Mouse (Mus musculus) gonadal fat pad, adult 2 months (tissue): Measurements from ENCODE around the gene Apba1. TPM values are rescaled to one million over a fixed set of nuclear protein-coding genes. Genes with fewer than 3 reads are reported as not detected.

ENCODE experiments used
- DNase-seq: peaks from one replicate; pipeline ENCODE4 v3.0.0-alpha.2; 2012; ENCODE audit warnings: low read depth
- polyA plus RNA-seq: library from polyadenylated mRNA; depleted of rRNA; stranded (reverse); fragments of >200 nt; gene quantifications from 2 replicates; pipeline ENCODE4 v1.2.3, GENCODE M21; 2012

Gene Apba1
- polyA plus RNA-seq, 1 experiment, result 3.6 TPM

DNA sequence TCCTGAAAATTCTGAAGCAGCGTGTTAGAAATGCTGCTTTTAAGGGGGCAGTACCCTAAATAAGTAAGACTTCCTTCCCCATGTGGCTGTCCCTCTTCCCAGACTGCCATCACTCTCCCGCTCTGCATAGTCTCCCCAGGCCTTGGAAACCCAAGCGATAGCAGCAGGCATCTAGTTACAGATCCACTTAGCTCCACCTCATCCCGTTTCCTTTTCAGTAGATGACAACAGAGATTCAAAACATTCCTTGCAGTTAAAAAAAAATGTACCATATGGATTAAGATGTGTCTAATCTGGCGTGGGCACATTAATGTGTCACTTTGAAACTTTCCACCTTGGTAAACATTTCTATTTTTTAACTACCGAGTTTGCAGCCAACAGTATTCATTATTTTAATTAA lies 48.1 kb downstream of the Apba1 start:
- no peak for DNase-seq

DNA sequence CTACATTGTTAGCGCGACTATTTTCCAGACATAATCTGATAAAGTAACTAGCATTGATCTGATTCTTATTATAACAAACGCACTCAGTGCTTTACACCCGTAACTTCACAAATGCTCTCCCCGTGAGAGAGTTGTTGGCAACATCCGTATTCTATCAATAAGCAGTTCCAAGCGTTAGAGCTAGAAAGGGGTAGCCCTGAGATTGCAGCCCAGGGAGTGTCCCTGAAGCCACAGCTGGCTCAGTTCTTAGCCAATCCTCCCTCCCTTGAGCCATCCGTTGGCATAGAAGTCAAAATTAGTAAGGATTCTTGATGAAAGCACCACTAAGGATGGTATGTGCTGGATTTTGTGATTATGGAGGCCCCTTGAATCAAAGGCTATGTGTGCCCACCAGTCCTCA lies 48.7 kb downstream of the Apba1 start:
- no peak for DNase-seq

- DNase-seq, result no peak
These were observed 50.5 kb downstream of the Apba1 start for GRCm38 (mm10) chr19:23809236-23809635.

DNA sequence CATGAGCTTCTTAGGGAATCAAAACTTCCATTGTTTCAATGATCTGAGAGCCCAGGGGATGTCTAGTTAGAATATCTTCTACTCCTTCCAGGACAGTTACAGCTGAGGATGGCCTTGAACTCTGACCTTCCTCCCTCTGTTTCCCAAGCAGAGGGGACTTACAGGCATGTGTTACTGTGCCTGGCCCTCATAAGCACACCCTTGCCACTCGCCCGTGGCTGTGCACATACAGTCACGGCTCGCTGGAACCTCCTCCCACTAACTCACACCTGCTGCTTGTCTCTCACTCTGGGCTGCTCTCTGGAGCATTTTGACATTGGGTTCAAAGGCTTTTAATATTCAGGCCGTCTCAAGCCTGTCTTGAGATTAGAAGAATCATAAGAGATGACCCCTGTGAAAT lies 51.8 kb downstream of the Apba1 start:
- no peak for DNase-seq

DNA sequence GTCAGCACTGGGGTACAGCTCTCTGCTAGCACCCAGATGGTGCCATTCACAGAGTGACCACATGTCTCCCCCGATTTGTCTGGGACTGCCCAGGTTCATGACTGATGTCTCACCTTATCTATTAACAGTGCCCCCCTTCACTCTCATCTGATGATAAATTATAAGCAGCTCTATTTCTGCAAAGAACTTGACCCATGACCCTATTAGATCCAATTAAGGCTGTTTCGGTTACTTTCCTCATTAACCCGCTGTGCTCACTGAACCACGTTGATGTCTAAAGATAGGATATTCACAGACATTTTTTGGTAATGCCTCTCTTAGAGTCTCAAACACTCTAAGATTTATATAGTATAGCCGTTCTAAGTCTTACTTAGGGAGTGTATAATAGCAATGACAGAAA lies 52.3 kb downstream of the Apba1 start:
- DNase-seq, result no peak

- DNase-seq, result no peak
These were observed 58.1 kb downstream of the Apba1 start for GRCm38 (mm10) chr19:23816762-23817161.

DNA sequence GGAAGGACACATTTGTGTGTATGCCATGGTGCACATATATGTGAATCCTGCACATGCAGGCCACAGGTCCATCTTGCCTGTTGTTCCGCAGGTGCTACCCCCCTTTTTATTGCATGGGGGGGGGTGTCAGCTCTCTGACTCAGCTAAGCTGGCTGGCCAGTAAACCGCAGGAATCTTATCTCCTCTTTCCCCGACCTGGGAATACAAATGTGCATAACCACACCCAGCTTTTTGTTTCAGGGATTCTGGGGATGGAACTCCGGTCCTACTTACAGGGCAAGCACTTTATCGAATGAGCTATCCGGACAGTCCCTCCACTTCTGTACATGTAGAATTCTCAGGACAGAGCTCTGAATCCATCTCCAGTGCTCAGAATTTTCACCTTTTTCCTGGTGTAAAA lies 58.5 kb downstream of the Apba1 start:
- no peak for DNase-seq

GRCm38 (mm10) chr19:23819882-23820281 lies 61.2 kb downstream of the Apba1 start:
- no peak for DNase-seq

DNA sequence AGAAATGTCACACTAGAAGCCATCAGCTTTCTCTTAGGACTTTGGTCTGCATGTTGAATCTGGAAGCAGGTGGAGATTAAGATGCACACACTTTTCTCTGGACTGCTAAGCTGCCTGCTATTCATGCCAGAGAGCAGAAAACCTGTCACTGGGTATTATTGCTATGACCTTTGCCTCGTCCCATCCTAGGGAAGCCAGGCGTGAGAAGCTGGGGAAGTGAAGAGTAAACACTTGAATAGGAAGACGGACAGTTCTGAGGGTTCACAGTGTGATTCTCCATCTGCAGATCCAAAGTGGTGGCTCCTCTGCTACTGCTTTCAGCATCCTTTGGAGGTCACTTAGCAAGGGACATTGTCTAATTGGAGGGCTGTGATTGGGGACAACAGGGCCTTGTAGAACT lies 63.8 kb downstream of the Apba1 start:
- DNase-seq, result no peak

GRCm38 (mm10) chr19:23823533-23823932 lies 64.8 kb downstream of the Apba1 start:
- no peak for DNase-seq

DNA sequence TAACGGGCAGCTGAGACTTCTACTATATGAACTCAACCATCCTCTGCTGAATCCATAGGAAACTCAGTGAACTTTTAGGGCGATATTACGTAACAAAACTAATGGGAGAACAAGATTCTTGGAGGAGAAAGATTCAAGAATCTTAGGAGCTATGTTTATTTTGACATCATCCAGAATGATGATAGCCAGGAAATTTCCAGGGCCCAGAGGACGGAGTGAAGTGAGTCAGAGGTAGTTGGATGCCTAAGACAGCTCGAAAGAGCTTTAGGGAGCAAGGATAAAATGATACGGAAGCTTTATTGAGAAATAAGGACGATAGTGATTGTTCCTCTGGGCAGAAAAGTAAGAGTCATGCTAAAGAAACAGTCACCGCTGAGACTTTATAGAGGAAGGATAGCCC lies 67.6 kb downstream of the Apba1 start:
- DNase-seq, result no peak

DNA sequence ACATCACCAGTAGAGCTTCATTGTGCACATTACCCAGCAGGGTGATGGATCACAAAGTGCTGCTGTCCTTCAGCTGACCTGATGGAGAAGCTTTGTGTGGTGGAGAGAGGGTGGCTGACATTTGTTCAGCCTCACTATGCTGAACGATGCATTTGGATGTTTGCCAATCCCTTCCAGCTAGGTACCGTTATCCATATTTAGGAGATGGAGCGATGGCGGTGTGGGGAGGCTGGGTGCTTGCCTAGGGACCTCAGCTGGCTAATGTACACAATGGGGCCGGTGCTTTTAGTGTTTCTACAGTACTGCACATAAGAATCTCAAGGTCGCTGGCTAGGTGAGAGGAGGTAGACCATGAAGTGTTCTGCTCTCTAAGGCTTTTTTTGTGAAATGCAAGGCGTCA lies 72.1 kb downstream of the Apba1 start:
- DNase-seq, result no peak

- DNase-seq, result no peak
These were observed 75.3 kb downstream of the Apba1 start for GRCm38 (mm10) chr19:23833685-23834682.

DNA sequence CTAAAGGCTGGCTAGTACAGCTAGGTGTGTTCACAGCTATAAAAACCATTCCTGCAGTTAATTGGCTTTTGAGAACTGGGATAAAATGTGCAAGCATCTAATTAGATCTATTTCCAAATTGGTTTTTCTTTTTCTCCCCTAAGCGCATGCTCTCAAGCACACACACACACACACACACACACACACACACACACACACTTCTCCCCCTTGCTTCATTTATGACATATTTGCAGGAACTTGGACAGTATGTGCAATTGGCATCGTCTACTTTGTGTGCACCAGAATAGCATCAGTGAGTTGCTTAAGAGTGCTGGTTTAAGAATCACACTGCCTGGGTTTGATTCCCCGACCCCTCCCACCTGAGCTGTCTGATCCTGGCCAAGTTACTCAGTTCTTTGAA lies 76.0 kb downstream of the Apba1 start:
- no peak for DNase-seq

- no peak for DNase-seq
These were observed 97.1 kb downstream of the Apba1 start for GRCm38 (mm10) chr19:23855832-23856231.

DNA sequence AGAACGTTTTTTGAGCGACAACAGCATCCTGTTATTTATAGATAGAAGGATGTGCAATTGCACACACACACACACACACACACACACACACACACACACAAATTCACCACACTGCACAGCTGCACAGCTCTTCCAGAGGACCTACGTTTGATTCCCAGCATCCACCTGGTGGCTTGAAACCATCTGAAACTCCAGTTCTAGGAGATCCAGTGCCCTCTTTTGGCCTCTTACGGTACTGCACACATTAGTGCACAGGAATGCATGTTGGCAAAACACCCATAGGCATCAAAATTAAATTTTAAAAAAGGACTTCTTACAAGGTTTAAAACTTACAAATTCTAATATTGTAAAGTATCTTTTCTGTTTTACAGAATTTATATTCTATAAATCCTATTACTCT lies 99.4 kb downstream of the Apba1 start:
- no peak for DNase-seq

DNA sequence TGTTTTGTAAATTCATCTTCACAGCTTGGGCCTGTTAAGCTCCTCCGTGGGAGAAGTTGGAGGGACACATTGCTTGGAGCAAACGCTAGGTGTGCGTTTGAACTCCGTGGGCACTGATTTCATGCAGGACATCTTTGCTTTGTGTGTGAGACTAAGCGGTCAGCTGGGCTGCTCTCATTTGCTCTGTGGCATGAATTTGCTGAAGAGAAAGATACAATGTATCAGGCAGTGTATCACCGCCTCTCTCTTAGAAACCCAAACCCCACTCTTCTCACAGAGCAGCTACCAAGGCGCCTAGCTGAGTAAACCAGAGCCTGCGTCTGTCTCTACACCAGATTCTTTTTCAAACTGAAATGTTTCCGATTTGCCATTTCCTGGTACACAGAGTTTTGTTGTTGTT lies 100.1 kb downstream of the Apba1 start:
- DNase-seq, result no peak

GRCm38 (mm10) chr19:23860151-23860820 lies 101.6 kb downstream of the Apba1 start:
- peak; percentile 3 for DNase-seq

DNA sequence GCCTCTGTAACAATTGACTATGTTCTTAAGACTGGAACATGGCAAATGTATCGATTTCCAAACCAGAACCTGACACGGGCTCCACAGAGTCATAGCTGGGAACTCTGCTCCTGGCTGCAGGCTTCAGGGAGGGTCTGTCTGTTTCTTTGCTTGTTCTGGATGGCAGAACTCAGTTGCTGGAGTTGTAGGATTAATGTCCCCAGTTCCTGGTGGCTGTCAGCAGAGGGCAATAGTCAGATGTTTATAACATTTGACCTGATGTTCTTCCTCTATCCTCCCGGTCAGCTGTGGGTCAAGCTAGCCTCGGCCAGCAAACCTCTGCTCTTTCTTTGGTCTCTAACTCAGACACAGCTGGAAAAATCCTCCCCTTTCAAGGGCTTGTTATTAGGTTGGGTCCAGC lies 104.0 kb downstream of the Apba1 start:
- DNase-seq, result no peak

DNA sequence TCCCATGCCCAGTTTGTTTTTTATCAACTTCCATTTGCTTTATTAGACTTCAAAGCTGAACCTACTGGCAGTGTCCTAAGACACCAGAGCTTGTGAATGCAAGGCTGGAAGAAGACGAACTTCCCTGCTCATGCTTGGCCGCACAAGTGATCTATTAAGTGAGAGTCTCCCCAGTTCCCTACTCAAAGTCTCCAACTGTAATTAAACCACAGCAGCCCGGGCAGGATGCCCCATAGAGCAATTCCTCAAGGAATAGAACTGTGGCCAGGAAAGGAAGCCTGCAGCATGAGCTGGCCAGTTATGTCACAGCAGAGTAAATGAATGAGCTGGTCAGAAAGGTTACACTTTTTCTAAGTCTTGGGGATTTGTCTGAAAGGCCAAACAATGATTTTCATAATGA lies 105.3 kb downstream of the Apba1 start:
- no peak for DNase-seq

DNA sequence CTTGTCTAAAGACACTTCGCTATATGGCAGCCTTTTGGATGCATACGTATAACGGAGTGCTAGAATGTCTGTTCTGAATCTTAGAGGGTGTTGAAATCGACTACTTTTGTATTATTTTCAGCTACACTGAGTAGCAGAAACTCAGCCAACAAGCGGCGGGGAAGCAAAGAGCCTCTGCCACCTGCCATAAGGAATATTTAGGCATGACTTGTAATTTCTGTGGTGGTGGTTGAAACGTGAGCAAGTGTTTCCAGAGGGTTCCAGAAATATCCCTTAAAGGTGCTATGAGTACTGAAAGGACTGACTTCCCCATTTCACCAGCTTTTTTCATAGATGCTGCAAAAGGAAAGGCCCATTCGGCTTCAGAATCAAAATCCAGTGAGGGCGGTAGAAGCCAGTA lies 107.4 kb downstream of the Apba1 start:
- DNase-seq, result no peak

DNA sequence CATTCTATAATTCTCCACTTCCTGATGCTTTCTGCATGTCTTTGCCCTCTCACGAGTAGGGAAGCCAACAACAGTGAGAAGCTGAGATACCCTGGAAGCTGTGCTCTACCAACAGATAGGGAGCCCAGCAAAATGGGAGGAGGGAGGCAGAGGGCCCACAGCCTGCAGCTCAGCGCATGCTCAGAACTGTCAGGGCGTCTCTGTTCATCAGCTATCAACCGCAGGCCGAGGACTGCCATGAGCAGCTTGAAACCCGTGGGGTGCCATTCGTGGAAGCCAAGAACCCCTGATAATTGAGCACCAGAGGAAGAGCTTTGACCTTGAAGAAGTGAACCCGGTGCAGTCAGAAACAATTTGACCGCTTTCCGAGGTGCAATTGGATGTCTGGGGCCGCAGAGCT lies 108.4 kb downstream of the Apba1 start:
- no peak for DNase-seq

- DNase-seq, result no peak
These were observed 108.9 kb downstream of the Apba1 start for GRCm38 (mm10) chr19:23867589-23867988.
